Mouse (Mus musculus) C2C12 (cell line): ENCODE measurements around the gene Hivep2. TPM values are rescaled to one million over a fixed set of nuclear protein-coding genes. Genes with fewer than 3 reads are reported as not detected.

Experiments
- H3K27me3 ChIP-seq: one replicate; pipeline ENCODE4 v1.6.1; 2011; ENCODE audit not compliant: control insufficient read depth, insufficient read depth, insufficient read length
- H3K36me3 ChIP-seq: one replicate; pipeline ENCODE4 v1.6.1; 2011; ENCODE audit not compliant: control insufficient read depth, insufficient read depth
- H3K4me3 ChIP-seq: one replicate; pipeline ENCODE4 v1.5.1; 2011; ENCODE audit warnings: mild to moderate bottlenecking, control low read depth; ENCODE audit not compliant: poor library complexity, insufficient read depth, severe bottlenecking
- H3K79me2 ChIP-seq: one replicate; pipeline ENCODE4 v1.6.1; 2011; ENCODE audit not compliant: control insufficient read depth, insufficient read depth
- H3K79me3 ChIP-seq: one replicate; pipeline ENCODE4 v1.6.1; 2011; ENCODE audit warnings: low read depth, control low read depth
- H3ac ChIP-seq: one replicate; pipeline ENCODE3; 2011; ENCODE audit warnings: low read depth; ENCODE audit not compliant: control insufficient read depth, insufficient read length
- CEBPB ChIP-seq: IDR thresholded peaks from one replicate; pipeline ENCODE4 v1.6.1; 2011; ENCODE audit warnings: low read depth, mild to moderate bottlenecking, control low read depth, moderate library complexity
- CTCF ChIP-seq: IDR thresholded peaks from one replicate; pipeline ENCODE4 v1.5.1; 2011; ENCODE audit not compliant: control insufficient read depth, insufficient read depth, insufficient read length
- FOSL1 ChIP-seq: IDR thresholded peaks from one replicate; pipeline ENCODE4 v1.8.0; 2011; ENCODE audit warnings: mild to moderate bottlenecking, low read length; ENCODE audit not compliant: poor library complexity, insufficient read depth, severe bottlenecking
- MAX ChIP-seq: IDR thresholded peaks from one replicate; pipeline ENCODE4 v1.6.1; 2011; ENCODE audit warnings: mild to moderate bottlenecking, control low read depth
- MYOD1 ChIP-seq: IDR thresholded peaks from one replicate; pipeline ENCODE4 v1.6.1; 2011; ENCODE audit warnings: low read depth; ENCODE audit not compliant: control insufficient read depth, insufficient read length
- MYOG ChIP-seq: IDR thresholded peaks from one replicate; pipeline ENCODE4 v1.6.1; 2011; ENCODE audit not compliant: control insufficient read depth, insufficient read length; ENCODE audit errors: extremely low read depth
- USF1 ChIP-seq: IDR thresholded peaks from one replicate; pipeline ENCODE4 v1.6.1; 2011; ENCODE audit warnings: low read depth, mild to moderate bottlenecking, control low read depth, moderate library complexity
- polyA plus RNA-seq: library from polyadenylated mRNA; unstranded; fragments of >200 nt; fragmentation: generic; extraction: Trizol; gene quantifications from one replicate; pipeline ENCODE4 v1.2.1, GENCODE M21; 2012; ENCODE audit warnings: missing spikeins

Hivep2 gene
- polyA plus RNA-seq, 1 experiment, result 2.9 TPM

DNA sequence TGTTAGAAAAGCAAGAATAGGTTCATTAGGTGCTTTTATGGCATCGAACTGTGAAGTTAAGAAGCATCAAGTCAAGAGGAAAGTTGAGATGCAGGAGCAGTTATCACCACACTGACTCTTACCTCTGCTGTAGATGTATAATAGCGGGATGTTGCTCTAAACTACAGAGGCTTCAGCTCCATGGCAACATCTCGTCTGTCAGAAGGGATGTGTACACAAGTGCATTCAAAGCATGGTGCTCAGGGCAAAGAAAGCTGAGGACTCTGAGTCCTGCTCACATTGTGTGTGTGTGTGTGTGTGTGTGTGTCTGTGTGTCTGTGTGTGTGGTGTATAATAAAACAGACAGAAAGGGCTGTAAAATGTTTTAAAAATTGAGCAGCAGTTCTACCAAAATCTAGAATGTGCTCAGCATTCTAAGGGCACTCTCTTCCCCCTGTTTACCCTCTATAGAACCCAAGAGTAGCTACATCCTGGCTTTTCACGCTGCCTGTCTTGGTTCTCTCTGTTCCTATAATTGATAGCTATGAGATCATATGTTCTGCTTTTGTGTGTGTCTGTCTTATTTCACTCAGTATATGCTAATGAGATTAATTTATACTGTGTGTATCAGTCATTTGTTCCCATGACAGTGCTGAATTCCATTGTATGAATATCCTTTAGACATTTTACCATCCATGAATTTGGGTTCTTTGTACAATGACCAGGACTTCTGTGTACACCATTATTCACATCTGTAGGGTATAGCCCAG is 39.1 kb downstream of the Hivep2 start:
- no peak overlapping the region for H3ac ChIP-seq
- H3K36me3 ChIP-seq, result no peaks in the 10 kb centered on the region
- H3K27me3 ChIP-seq, result no peaks in the 10 kb centered on the region
- no peak overlapping the region for H3K4me3 ChIP-seq
- H3K79me3 ChIP-seq, result no peaks in the 10 kb centered on the region
- no peaks in the 10 kb centered on the region for H3K79me2 ChIP-seq
- TF ChIP-seq FOSL1 (no peak), CTCF (no peak), MYOD1 (no peak), CEBPB (no peak), USF1 (no peak), MYOG (no peak), MAX (no peak)

DNA sequence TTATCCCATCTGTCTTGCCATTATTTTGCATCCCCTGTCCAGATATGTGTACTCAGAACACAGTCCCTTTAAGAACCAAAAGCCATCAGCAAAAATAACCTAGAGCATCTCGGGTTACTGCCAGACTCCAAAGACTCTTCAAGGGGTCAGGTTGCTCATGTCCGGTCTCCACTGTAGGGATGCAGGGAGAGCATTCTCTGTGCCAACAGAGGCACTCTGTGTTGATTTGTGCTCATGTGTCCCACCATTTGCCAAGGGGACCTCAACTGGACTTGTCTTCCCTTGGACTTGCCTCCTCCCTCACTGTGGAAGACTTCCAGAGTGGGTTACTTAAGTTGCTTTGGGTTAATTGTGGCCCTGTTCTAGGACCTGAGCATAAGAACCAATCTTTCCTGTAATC is 43.8 kb downstream of the Hivep2 start:
- Histone ChIP-seq H3K27me3 (no peaks in the 10 kb centered on the region), H3K4me3 (no peak overlapping the region), H3K79me3 (no peaks in the 10 kb centered on the region), H3K36me3 (no peaks in the 10 kb centered on the region), H3K79me2 (no peaks in the 10 kb centered on the region), H3ac (no peak overlapping the region)
- TF ChIP-seq MAX (no peak), CTCF (no peak), FOSL1 (no peak), USF1 (no peak), CEBPB (no peak), MYOG (no peak), MYOD1 (no peak)

DNA sequence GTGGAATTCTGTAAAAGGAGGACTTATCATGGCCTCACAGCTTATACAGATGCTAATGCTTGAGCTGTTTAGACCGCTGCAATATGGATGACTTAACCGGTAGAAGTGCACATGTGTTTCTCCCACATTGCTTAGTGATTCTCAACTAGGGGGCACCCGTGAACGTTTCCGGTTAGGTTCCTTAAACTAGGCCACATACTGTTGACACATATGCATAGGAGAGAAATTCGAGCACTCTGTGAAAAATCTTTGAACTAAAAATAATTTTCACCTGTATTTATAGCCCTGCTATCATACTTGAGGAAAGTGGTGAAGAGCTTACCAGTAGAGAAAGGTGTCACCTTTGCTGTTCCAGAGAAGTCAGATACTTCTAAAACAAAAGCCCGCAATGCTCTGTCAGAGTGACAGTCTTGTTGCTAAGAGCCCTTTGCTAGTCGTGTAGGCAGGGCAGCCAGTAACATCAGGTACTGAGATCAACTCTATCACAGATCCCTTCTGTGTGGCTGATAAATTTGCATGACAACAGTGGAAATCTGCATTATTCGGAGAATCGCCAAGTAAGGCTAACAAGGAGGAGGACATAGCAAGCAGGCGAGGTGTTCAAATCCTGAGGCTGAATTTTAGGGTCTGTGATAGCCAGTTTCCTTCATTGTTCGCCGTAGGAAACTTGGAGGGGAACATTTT is 50.6 kb downstream of the Hivep2 start:
- no peaks in the 10 kb centered on the region for H3K79me3 ChIP-seq
- H3K36me3 ChIP-seq, result no peaks in the 10 kb centered on the region
- no peaks in the 10 kb centered on the region for H3K79me2 ChIP-seq
- no peak overlapping the region for H3K4me3 ChIP-seq
- H3ac ChIP-seq, result no peak overlapping the region
- no peak for TF ChIP-seq MYOD1
- no peak for TF ChIP-seq USF1
- no peak for TF ChIP-seq FOSL1
- no peak for TF ChIP-seq CEBPB
- no peak for TF ChIP-seq MAX
- no peak for TF ChIP-seq MYOG
- H3K27me3 ChIP-seq, result no peaks in the 10 kb centered on the region

DNA sequence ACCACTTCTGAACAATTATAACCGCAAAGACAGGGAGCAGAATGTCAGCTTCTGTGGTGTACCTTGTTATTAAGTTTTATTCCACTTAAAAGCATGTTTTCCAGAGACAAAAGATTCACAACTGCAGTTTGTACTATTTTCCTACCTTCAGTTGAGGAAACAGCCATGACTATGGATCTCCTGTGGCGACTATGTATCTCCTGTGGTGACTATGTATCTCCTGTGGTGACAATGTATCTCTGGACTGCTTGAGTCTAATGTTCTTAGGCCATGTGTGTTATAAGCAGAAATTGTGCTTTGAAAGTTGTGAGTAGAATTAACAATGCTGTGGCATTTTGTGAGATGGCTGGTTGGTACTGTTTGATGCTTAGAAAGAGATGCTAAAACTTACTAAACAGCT is 51.5 kb downstream of the Hivep2 start:
- TF ChIP-seq CEBPB (no peak), FOSL1 (no peak)
- no peaks in the 10 kb centered on the region for H3K27me3 ChIP-seq
- no peaks in the 10 kb centered on the region for H3K79me2 ChIP-seq
- no peaks in the 10 kb centered on the region for H3K36me3 ChIP-seq
- no peak overlapping the region for H3ac ChIP-seq
- no peaks in the 10 kb centered on the region for H3K79me3 ChIP-seq
- H3K4me3 ChIP-seq, result no peak overlapping the region

DNA sequence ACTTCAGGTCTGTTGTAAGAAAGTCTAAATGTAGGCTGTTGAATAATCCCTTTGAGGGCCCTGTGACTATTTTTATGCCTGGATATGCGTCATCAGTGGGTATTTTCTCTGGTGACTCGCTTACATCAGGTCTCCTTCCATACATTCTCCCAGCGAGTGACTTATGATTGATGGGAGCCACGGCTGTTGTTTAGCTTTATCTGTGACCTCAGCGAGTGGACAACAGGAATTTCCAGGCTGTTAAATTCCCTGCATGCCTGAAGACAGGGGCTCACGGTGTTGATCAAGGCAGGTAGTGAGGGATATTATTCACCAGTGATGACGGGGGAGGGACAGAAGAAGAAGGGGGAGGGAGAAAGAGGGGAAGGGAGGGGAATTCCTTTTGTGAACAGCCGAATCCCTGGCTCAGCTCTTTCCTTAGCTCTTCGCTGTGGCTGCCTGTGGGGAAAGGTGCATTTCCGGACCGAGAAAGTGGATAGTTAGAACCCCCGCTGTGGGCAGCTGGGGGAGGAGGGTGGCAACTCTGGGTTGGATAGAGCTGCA is 52.0 kb downstream of the Hivep2 start:
- H3K36me3 ChIP-seq, result no peaks in the 10 kb centered on the region
- no peaks in the 10 kb centered on the region for H3K79me3 ChIP-seq
- no peaks in the 10 kb centered on the region for H3K79me2 ChIP-seq
- no peaks in the 10 kb centered on the region for H3K27me3 ChIP-seq
- no peak overlapping the region for H3K4me3 ChIP-seq
- H3ac ChIP-seq, result no peak overlapping the region
- TF ChIP-seq MAX, result no peak
- no peak for TF ChIP-seq CTCF
- TF ChIP-seq MYOD1, result peak; percentile 94
- no peak for TF ChIP-seq CEBPB
- TF ChIP-seq MYOG, result no peak
- TF ChIP-seq USF1, result no peak
- peak; percentile 48 for TF ChIP-seq FOSL1
